Mouse (Mus musculus): ENCODE measurements around the gene Ankrd11.

DNA sequence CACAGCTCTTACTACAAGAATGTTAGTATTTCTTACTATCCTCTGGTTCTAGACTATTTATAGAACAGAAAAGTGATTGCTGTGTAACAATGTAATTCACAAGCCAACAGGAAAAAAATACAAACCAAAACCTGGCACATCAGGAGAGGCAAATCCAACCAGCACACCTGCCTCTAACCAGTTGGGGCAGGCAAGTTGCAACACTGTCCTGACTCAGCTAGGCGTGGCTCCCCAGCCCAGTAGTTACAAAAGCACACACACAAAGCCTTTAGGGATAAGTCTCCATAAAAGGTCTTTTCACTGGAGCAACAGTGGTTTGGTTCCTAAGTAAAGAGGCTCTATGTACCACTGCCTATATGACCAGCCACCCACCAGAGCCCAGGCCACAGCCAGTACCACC lies 20.8 kb downstream of the Ankrd11 start:
- TF ChIP-seq CTCF (IDR thresholded peaks at IDR 0.05; ENCODE audit: extremely low read depth, insufficient read depth, insufficient read length, insufficient replicate concordance) = no peak
- no peak for TF ChIP-seq POLR2A (IDR thresholded peaks at IDR 0.05; ENCODE audit: low read depth, low read length)

All from spleen, adult 2 months (tissue).